Mouse (Mus musculus) heart, postnatal 0 days (tissue): Measurements from ENCODE around the gene Wbp2.

Experiments used
- CTCF ChIP-seq: IDR thresholded peaks from 2 replicates; pipeline ENCODE4 v1.5.1; 2016; ENCODE audit warnings: antibody characterized with exemption, control low read depth, low read depth
- EP300 ChIP-seq: IDR thresholded peaks from 2 replicates; pipeline ENCODE4 v1.6.1; 2016; ENCODE audit warnings: antibody characterized with exemption, low read depth

- TF ChIP-seq CTCF (peak; percentile 16; the same call in 1 of the 2 replicates), EP300 (no peak)
Observed at GRCm38 (mm10) chr11:116077446-116078204, 9.2 kb downstream of the Wbp2 start, which contains the start of gene Unc13d.
